Mouse (Mus musculus) lung, adult 2 months (tissue): Measurements from ENCODE around the gene Olfr1112.

Experiments used
- CTCF ChIP-seq: fragments of 200-500 bp; IDR thresholded peaks from 2 replicates; pipeline ENCODE4 v1.5.1; 2011; ENCODE audit warnings: mild to moderate bottlenecking, low read length, control low read depth; ENCODE audit not compliant: insufficient read depth
- POLR2A ChIP-seq: fragments of 200-500 bp; IDR thresholded peaks from 2 replicates; pipeline ENCODE4 v1.6.1; 2011; ENCODE audit warnings: low read depth, mild to moderate bottlenecking, control low read depth, low read length, borderline replicate concordance; ENCODE audit errors: extremely low read depth

DNA sequence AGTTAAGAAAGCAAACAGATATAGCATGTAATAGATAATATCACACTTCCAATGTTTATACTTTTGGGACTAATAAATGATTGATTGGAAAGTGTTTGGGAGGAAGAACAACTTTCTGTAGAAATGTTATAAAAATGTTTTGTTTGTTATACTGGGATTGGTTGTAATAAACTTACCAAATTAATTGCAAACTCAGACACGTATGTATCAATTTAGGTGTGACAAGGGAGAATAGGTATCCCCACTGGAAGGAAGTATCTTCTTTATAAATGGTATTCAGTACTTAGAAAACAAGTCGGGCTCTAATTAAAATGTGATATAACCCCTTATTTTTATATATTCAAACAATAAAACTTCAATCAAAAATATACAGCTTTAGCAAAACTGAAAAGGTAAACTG lies 21.1 kb downstream of the Olfr1112 start, which contains the start of gene Olfr1113:
- TF ChIP-seq CTCF (no peak), POLR2A (no peak)
